Mouse (Mus musculus) 416B (cell line): ENCODE results near the gene Zfp523.
"Not testable (repeated sequence)": the region's sequence is repeated elsewhere in the genome, so short reads cannot be mapped to it uniquely, and the experiment has no call there.

Source experiments
- DNase-seq: peaks from one replicate; pipeline ENCODE4 v3.0.0; 2011; ENCODE audit warnings: low read depth

Zfp523 gene

DNA sequence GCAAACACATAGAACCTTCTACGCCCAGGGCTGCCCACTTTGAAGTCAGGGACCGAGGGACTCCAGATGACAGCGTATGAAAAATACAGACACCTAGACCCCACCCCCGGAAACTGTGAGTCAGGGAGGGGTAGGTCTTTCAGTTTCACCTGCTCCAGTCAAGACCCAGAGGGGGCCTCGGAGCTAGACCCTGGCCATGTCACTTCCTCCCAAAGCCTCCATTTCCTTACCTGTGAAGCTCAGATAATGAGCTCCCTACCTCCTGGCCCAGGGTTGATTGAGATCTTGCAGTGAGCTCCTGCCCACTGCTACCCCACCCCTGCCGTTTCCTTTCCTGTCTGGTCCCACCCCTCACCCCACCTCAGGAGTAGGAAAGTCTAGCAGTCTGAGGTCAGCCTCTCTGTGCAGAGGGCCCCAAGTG lies 35.0 kb downstream of the Zfp523 start:
- DNase-seq, result peak; percentile 93

DNA sequence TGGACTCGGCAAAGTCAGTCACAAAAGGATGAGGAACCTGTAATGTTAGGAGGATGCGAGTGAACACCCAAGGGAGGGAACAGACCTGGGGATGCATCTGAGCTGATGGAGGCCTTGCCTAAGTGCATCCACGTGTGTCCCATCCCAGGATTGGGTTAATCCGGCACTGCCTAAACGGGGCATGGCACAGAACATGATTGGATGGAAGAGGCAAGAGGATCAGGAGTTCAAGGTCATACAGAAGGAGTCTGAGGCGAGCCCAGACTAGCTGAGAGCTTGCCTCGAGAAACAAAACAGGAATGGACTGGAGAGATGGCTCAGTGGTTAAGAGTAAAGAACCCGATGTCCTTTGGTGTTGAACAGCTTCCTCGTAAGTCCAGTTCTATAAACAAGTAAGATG lies 35.5 kb downstream of the Zfp523 start:
- no peak for DNase-seq

DNA sequence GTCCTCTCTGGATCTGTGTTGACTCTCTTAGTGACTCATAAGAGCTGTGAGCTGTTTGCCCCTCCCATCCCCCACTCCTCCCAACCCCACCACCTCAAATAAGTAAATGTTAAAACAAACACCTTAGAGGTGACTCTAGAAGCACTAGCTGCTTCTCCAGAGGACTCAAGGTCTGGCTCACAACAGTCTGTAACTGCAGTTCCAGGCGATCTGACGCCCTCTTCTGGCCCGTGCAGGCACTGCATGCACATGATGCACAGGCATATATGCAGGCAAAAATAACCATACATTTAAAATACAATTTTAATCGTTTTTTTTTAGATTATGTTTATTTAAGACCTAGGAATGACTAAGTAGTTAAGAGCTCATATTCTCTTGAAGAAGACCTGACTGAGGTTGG lies 36.3 kb downstream of the Zfp523 start:
- DNase-seq, result peak; percentile 61

DNA sequence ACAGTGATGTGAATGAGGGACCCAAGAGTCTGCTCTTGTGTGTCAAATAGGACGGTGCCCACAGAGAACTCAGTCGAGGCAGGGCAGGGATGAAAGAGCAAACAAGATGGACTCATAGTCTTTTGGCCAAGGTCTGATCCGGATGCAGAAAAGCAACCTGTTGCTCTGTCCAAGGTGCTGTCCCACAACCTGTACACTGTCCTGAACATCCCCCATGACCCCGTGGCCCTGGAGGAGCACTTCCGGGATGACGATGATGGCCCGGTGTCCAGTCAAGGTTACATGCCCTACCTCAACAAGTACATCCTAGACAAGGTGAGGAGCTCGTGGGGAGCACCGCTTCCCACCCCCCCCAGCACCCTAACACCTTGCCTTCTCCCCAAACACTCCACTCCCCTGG lies 39.9 kb downstream of the Zfp523 start:
- DNase-seq, result no peak

DNA sequence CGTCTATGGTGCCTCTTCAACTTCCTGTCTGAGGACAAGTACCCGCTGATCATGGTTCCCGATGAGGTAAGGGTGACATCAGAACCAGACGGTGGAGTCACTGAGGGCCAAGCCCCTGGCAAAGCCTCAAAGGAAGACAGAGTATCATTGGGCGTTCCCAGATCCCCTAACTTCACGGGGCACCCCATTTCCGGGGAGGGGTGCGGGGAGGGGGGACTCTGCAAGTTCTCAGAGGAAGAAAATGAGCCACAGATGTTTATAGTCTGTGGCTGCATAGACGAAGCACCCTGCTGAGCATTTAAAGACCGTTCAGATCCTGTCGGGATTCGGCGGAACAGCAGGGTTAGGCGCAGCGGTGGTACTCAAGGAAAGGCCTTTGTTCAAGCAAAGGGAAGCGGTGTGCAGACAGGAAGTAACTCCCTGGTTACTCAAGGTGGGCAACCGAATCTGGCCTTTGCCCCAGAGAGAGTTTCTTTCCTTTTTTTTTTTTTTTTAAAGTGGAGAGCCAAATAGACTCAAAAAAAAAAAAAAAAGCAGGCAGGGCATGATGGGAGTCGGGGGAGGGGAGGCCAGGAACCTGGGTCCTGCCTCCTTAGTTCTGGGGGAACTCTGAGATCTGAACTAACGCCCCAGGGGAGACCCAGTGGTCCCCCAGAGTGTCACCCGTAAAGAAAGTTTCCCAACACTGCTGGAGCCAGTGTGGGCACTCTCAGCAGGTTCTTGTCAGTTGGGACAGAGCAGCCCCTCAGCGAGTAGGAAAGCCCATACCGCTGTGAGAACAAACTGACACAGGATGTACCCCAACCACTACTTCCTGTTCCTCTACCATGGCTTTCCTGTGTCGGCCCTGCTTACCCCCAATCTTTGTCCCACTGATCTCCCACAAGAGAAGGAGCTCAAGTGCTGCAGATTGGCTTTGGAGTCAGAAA lies 41.1 kb downstream of the Zfp523 start:
- DNase-seq, result peak; percentile 90

DNA sequence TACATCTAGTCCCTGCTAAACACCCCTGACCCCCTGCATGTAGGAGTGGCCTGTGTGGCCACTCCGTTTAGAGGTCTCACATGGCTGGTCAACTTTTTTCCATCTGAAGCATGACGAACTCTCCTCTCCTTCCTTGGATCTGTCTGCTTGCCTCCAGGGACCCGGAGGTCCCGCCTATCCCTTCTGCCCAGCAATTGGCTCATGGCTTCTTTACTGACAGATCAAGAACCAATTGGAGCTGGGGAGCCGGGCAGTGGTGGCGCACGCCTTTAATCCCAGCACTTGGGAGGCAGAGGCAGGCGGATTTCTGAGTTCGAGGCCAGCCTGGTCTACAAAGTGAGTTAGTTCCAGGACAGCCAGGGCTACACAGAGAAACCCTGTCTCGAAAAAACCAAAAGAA lies 45.5 kb downstream of the Zfp523 start:
- not testable (repeated sequence) for DNase-seq

DNA sequence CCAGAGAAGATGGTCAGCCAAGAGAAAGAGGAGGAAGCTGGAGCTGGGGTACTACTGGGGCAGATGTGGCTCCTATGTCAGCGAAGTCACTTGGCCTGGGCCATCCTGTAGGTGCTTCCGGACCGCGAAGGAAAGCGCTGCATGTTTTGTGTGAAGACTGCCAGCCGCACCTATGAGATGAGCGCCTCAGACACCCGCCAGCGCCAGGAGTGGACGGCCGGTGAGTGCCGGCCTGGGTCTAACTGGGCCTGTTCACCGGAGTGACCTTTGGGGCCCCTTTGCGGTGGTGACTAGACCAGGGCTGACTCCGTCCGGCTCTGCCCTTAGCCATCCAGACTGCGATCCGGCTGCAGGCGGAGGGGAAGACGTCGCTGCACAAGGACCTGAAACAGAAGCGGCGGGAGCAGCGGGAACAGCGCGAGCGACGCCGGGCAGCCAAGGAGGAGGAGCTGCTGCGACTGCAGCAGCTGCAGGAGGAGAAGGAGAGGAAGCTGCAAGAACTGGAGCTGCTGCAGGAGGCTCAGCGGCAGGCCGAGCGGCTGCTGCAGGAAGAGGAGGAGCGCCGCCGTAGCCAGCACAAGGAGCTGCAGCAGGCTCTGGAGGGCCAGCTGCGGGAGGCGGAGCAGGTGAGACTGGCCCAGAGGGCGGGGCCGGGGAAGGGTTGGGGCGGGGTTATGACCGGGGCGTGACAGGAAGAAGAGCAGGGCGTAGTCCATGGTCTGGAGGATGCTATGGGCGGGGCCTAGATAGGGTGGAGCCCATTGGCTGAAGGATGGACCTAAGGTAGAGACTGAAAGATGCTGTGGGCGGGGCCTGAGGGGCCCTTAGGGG lies 46.8 kb downstream of the Zfp523 start:
- peak; percentile 94 for DNase-seq

DNA sequence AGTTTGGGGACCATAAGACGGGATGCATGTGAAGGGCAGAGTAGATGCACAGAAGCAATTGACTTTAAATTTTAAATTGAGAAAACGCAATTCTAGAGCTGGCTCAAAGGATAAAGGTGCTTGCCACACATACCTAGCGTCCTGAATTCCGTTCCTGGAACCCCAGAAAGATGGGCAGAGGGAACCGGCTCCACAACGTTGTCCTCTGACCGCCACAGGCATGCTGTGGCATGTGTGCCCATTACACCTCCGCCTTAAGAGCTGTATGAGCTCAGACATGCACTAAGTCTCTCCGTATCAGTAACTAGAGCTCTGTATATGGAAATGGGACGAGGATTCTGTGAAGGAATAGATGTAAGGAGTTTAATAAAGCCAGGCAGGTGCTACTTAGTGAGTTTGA lies 47.7 kb downstream of the Zfp523 start:
- no peak for DNase-seq

DNA sequence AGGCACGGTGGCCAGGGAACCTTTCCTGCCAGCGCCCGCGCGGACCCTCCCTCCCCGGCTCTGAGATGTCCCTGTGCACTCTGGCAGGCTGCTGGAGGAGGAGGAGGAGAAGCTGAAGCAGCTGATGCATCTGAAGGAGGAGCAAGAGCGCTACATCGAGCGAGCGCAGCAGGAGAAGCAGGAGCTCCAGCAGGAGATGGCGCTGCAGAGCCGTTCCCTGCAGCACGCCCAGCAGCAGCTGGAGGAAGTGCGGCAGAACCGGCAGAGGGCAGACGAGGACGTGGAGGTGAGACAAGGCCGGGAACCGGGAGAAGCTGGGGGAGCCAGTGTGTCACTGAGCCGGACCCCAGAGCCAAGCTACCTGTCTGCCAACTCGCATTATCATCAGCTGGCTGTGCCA lies 49.1 kb downstream of the Zfp523 start:
- DNase-seq, result peak; percentile 54

DNA sequence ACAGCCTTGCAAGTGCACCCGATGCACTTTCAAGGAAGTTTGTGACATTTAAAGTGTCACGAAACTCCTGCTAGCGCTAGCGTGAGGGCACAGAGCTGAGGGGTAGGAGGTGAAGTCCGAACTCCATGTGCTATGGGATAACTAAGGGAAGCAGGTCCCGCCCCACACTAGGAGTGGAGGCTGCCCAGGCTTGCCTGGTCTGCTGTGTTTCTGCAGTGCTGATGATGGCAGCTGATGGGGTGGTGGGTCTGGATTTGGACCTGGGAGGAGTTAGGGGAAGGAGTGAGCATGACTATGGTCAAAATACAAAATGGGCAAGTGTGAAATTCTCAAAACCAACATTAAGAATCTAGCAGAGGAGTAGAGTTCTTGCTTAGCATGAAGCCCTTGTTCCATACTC lies 53.6 kb downstream of the Zfp523 start:
- DNase-seq, result no peak

DNA sequence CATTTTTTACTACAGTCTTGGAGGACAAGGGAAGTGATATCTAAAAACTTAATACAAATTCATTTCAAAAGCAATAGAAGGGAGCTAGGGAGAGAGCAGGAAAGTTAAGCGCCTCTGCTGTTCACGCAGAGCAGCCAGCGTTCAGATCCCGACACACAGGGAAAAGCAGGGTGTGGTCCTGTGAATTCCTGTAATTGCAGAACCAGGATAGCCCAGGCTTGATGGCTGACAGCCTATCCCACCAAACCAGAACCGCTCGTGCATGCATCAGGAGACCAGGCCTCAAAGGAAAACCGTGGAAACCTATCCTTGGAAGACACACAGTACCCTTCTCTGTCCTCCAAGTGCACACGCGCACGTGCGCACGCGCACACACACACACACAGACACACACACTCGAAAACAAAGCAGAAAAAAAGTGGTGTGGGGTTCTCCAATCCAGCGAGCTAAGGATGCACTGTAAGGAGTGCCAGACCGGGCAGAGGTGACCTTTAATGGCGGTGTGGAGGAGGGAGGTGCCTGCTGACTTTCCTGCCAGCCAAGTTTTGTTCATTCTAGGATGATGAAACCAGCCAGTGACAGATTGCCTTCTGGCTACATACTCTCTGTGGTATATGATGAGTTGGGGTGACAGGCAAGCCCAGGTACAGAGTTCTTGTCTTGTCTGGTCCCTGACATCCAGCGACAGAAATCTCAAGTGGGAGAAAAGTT lies 54.3 kb downstream of the Zfp523 start:
- DNase-seq, result no peak

DNA sequence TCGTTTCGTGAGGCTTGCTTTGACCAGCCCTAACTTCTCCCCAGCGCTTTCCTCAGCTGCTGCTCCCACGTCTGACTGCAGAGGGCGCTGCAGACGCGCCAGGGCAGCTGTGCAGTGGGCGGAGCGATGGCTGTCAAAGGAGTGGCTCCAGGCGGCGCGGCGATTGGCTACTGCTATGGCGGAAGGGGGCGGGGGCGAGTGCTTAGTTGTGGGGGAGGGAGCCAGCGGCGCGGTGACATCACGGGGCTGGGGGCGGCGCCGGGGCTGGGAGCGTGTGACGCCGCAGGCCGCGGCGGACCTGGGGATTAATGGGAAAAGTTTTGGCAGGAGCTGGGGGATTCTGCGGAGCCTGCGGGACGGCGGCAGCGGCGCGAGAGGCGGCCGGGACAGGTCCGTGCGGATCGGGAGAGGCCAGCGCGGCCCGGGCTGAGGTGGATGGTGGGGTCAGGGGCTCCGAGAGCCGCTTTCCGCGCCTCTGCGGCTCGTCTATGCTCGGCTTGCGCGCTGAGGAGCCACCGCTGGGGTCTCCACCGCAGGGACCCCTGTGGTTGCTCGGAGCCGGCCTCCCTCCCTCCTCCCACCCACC lies 55.6 kb downstream of the Zfp523 start, which contains the start of gene Ppard:
Gene Ppard (plus strand): TSS at position 226 of the 586 bp plus-strand sequence.
- peak; percentile 96 for DNase-seq

DNA sequence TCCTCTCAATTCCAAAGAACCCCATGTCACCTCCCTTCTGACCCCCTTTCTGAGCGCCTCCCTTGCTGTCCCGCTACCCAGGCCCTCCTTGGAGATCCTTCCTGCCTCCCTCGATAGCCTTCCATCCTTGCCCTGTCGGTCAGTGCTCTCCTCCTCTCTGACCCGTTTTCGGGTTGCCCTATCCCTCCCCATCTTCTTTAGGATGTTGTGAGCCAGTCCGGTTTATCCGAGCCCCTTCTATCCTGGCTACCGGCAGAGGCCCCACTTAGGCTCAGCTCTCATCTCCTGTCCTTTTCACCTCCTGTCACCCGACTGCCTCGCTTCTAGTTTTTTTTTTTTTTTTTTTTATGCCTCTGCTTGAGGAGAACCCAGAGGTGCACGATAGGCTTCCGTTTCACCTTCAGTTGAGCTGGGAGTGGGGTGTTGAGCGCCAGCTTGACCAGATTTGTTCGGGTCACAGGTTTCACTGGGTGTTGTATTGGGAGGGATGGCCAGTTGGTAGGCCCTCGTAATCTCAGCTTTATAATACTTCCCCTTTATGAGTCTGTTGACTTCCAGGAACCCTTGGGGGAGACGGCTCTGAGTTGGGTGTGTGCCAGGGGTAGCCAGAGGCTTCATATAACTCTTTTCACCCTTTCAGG lies 56.3 kb downstream of the Zfp523 start:
- peak; percentile 82 for DNase-seq

DNA sequence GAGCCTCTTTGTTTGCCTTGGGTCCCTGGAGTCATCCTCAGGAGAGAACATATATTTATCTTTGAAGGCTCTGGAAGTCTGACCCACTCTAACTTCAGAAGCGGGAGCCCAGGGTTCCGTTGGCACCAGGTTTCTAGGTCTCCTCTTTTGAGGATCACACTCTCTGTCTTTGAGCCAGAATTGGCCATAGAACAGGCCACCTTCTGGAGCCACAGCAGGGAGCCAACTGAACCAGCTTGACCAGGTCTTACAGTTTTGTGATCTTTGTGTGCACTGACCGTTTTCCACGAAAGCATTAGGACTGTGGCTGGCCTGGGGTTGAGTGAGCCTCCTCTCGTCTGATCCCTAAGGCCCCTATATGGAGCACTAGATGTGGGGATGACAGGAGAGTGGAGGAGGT lies 57.7 kb downstream of the Zfp523 start:
- DNase-seq, result no peak

DNA sequence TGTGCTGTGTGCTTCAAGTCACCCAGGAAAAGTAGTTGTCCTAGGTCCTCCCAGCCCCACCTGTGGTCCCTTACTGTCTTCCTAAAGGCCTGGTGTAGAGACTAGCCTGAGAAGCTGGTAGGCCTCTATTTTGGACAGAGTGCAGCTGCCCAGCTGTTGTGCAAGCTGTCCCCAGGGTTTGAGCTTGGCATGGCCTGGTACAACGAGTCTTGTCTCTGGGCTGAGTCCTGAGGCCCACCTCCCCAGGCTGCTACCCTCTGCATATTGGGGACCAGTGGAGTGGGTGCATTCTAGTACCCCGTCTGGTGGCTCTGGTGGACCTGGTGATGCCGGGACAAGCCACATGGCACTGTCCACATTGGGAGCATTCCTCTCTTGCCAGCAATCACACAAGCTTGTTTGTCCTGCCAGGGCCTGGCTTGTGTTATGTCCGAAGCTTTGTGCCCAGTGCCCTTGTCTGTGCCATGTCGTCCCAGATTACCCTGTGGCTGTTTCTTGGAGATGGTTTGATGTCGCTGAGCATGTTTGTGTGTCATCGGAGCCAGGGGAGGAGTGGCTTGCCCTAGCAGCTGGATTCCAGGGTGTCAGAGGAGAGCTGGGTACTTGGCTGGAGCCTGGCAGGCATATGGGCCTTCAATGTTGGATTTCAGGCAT lies 59.2 kb downstream of the Zfp523 start:
- no peak for DNase-seq

DNA sequence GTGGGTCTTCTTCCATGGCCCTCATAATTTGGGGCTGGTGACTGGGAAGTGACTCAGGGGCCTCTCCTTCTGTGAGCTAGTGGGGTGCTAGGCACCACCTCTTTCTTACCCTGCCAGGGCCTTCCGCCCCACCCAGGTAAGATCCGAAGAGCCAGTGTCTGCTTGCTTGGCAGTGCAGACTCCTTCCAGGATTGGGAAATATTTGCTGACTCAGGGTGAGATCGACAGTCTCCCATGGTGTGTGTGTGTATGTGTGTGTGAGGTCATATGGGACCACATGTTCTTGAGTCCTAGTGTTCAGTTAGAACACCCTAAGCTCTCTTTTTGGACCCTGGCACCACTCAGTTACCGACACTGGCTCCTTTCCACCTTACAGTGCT lies 59.7 kb downstream of the Zfp523 start:
- no peak for DNase-seq

DNA sequence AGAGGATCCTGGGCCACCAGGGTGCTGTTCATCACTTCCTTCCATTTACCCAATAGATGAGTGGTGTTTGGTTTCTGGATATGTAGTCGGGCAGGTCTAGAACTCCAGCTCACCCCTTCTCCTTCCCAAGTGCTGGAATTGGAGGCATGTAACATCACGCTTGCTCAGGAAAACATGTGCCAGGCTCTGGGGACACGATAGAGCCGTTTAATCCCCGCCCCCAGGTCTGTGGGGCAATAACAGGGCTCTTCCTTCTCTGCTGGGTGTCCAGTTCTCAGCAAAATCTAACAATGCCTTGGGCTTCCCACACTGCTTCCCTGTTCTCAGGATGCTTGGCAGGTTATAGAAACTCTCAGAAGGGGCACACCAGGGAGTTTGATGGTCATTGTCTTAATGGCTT lies 60.4 kb downstream of the Zfp523 start:
- no peak for DNase-seq

DNA sequence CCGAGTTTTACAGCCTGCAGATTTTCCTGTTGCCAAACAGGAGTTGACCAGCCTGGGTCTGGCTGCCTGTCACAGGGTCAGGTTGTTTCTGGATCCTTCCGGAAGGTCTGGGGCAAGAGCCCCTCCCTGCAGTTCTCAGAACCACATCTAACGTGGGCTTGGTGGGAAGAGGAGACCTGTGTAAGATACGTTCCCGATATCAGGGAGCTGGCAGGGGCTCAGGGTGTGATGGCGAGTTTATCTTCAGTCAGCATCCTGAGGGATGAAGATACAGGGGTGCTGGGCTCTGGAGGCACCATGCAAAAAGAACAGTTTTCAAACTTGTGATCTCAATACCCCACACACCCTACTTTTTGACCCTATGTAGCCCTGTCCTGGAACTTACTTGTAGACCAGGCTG lies 60.9 kb downstream of the Zfp523 start:
- DNase-seq, result no peak

DNA sequence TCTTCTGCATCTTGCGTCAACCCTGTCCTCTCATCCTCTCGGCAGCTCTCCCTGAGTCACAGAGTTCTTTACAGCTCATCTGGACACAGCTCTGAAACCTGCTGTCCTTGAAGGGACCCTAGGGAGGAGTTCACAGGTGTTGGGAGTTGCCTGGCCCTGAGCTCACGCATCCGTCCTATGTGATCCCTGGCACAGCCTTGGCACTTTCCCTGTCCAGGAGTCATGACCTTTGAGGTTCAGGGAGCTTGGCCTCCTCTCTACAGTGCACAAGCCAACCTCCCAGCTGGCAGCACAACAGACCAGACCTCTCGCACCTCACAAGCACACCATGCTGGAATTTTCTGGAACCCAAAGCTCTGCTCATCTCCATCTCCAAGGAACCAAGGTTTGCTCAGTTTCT lies 63.9 kb downstream of the Zfp523 start:
- DNase-seq, result no peak

DNA sequence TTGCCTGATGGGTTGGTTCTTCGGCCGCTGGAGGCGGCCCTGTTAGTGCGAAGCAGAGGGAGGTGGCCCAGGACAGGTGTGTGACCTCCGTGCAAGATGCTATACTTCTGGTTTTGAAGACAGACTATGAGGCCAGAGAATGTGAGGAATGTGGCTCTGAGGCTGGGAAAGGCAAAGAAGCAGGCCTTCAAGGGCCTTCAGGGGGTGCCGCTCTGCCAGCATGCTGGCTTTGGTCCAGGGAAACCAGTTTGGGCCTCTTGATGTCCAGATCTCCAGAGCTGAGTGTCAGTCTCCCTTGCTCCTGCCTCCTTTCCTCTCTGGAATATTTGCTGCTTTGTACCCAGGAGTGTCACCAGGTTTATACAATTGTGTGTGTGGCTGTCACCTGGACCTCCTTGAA lies 65.4 kb downstream of the Zfp523 start:
- no peak for DNase-seq

DNA sequence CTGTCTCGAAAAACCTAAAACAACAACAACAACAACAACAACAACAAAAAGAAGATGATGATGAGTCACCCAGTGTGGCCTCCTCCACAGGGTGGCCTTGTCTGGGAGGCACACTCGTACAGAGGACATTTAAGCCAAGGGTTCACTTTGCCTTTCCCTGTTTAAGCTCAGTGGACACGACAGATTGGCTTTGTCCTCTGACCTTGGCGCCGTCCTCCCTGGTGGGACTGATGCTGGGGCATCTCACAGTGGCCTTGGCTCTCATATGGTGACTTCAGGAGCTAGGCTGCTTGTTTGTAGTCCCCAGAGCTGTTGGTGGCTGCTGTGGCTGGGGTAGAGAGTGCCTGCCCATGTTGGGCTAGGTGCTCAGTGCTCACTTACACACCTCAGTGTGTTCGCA lies 67.3 kb downstream of the Zfp523 start:
- DNase-seq, result no peak
